Mouse (Mus musculus) activated CD4-positive, CD25-positive, alpha-beta regulatory T cell, adult 4 months (primary cell): ENCODE results near the gene Serpina3i. TPM values are rescaled to one million over a fixed set of nuclear protein-coding genes. Genes with fewer than 3 reads are reported as not detected.
A peak's percentile ranks its signal among the peaks of the same experiment; 100 is the strongest.

Source experiments
- ATAC-seq: one replicate; pipeline ENCODE4 v1.8.0; 2017
- polyA plus RNA-seq, 2 experiments: library from polyadenylated mRNA; unstranded; fragments of 100-300 nt; shearing (Covaris generic); gene quantifications; one replicate each; pipeline ENCODE4 v1.2.1; 2017

Gene Serpina3i
- polyA plus RNA-seq, 2 experiments from 2014 or later, result not detected

- no peak for ATAC-seq
Observed at GRCm38 (mm10) chr12:104298049-104298448, 35.1 kb downstream of the Serpina3i start.

- peak; percentile 28 for ATAC-seq
Observed at GRCm38 (mm10) chr12:104305991-104306390, 43.1 kb downstream of the Serpina3i start.

- no peak for ATAC-seq
Observed at GRCm38 (mm10) chr12:104314253-104314652, 51.3 kb downstream of the Serpina3i start, which contains the start of gene Serpina3j. Gene Serpina3j (plus strand): TSS chr12:104314553.

Other genes starting within 250 kb of the Serpina3i start
- 1 to 10 TPM; 1.1 to 1.3 TPM for gene Serpina9, start 249.4 kb upstream of the Serpina3i start, polyA plus RNA-seq
- not detected for gene Serpina12, start 218.7 kb upstream of the Serpina3i start, polyA plus RNA-seq
- not detected for gene Serpina5, start 162.0 kb upstream of the Serpina3i start, polyA plus RNA-seq
- gene Serpina3a, start 150.4 kb upstream of the Serpina3i start, polyA plus RNA-seq, result not detected
- not detected for gene Serpina3b, start 135.1 kb upstream of the Serpina3i start, polyA plus RNA-seq
- not detected for gene Serpina3c, start 109.3 kb upstream of the Serpina3i start, polyA plus RNA-seq
- gene Serpina3f, start 48.6 kb upstream of the Serpina3i start, polyA plus RNA-seq, result 10 to 100 TPM; 13.8 to 14.1 TPM
- 100 to 1,000 TPM; 212 to 230 TPM for gene Serpina3g, start 26.9 kb upstream of the Serpina3i start, polyA plus RNA-seq
- not detected for gene Serpina3j, start 51.4 kb downstream of the Serpina3i start, polyA plus RNA-seq
- gene Serpina3k, start 75.4 kb downstream of the Serpina3i start, polyA plus RNA-seq, result not detected
- not detected for gene Serpina3m, start 75.4 kb downstream of the Serpina3i start, polyA plus RNA-seq
- not detected for gene Serpina3n, start 143.6 kb downstream of the Serpina3i start, polyA plus RNA-seq
- not detected for gene Gsc, start 210.2 kb downstream of the Serpina3i start, polyA plus RNA-seq